ENCODE assay signal across 13 mouse cellular contexts in the genomic region with DNA sequence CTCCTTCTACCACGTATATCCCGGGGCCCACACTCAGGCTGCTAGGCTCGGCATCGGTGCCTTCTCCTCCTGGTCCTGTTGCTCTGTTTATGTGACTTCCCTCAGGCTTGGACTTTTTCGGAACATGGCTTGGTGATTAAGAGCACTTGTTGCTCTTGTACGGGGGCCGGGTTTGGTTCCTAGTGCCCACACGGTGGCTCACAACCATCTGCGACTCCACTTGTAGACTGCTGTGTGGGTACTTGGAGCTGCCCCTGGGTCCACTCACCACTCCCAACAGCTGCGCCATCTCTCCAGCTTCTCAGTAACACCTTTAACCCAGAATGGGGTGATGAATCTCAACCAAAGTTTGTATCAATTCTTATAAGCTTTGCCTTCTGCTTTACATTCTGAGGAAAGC. TPM values are rescaled to one million over a fixed set of nuclear protein-coding genes. Genes with fewer than 3 reads are reported as not detected.
DNase-seq lines count a peak whose midpoint lies in the region; ATAC-seq lines count a peak whose summit lies in the region.
"Had no signal": no experiment of that assay in that cellular context is flagged by ENCODE, and none has a peak within 500 bp of the region (broad histone marks: within the 10 kb centered on the region; RNA-seq: fewer than 3 reads in every experiment).

No protein-coding gene starts in this region.

- H3K27me3 ChIP-seq in heart, embryonic 11.5 days (ENCODE audit: control insufficient read depth, insufficient read depth, low read length): no peaks in the 10 kb centered on the region
- no peaks in the 10 kb centered on the region for H3K27me3 ChIP-seq in kidney, embryonic 16.5 days (ENCODE audit: insufficient read depth, low read length)
- no peaks in the 10 kb centered on the region for H3K27me3 ChIP-seq in embryonic facial prominence, embryonic 14.5 days (replicated peaks; ENCODE audit: control insufficient read depth, insufficient read depth, low read length)
- no peaks in the 10 kb centered on the region for H3K27me3 ChIP-seq in limb, embryonic 13.5 days
- H3K27me3 ChIP-seq: megakaryocyte, embryonic 14.5 days; neural tube, embryonic 13.5 days had no signal

- no peak overlapping the region; the same call in 1 of the 2 replicates for H3K4me2 ChIP-seq in heart, embryonic 11.5 days
- H3K4me2 ChIP-seq in kidney, embryonic 16.5 days (replicated peaks; ENCODE audit: low read depth, low read length): no peak overlapping the region
- no peak overlapping the region for H3K4me2 ChIP-seq in embryonic facial prominence, embryonic 14.5 days (ENCODE audit: low read depth, low read length)
- 0 out of 2 replicates have a peak overlapping the region, but pooled peaks have one; percentile 9 for H3K4me2 ChIP-seq in limb, embryonic 13.5 days (replicated peaks)
- H3K4me2 ChIP-seq: neural tube, embryonic 13.5 days had no signal

- DNase-seq in heart, adult 8-10 months (ENCODE audit: low spot score): no peak
- DNase-seq in kidney, adult 9 months: no peak
- no peak for DNase-seq in embryonic facial prominence, embryonic 14.5 days (ENCODE audit: low spot score)
- no peak for DNase-seq in cerebellum, postnatal 36 days
- DNase-seq in embryo, embryonic 9.5 days (ENCODE audit: extremely low spot score): no peak
- DNase-seq: cerebellum, adult 18-20 months had no signal

- peaks cover 76% of the 10 kb centered on the region for H3K4me1 ChIP-seq in heart, embryonic 11.5 days (ENCODE audit: control insufficient read depth, insufficient read depth, low read length)
- peaks cover 72% of the 10 kb centered on the region for H3K4me1 ChIP-seq in kidney, embryonic 16.5 days (ENCODE audit: insufficient read depth, low read length)
- peaks cover 30% of the 10 kb centered on the region for H3K4me1 ChIP-seq in embryonic facial prominence, embryonic 14.5 days (ENCODE audit: control insufficient read depth, insufficient read depth, low read length)
- H3K4me1 ChIP-seq in limb, embryonic 13.5 days: peaks cover 72% of the 10 kb centered on the region

- WGBS in heart, embryonic 11.5 days (ENCODE audit: insufficient replicate concordance): 80% methylated on average over 10 of the region's 10 CpGs
- WGBS in kidney, embryonic 16.5 days: 88% methylated on average over 10 of the region's 10 CpGs
- WGBS in embryonic facial prominence, embryonic 14.5 days: 80% methylated on average over 10 of the region's 10 CpGs
- 88% methylated on average over 10 of the region's 10 CpGs for WGBS in limb, embryonic 13.5 days

- H3K9me3 ChIP-seq in heart, embryonic 11.5 days (replicated peaks; ENCODE audit: control insufficient read depth, low read length): no peaks in the 10 kb centered on the region
- H3K9me3 ChIP-seq in kidney, embryonic 16.5 days (ENCODE audit: low read length): no peaks in the 10 kb centered on the region
- H3K9me3 ChIP-seq in embryonic facial prominence, embryonic 14.5 days (ENCODE audit: control insufficient read depth, low read length): no peaks in the 10 kb centered on the region
- H3K9me3 ChIP-seq in limb, embryonic 13.5 days: no peaks in the 10 kb centered on the region
- H3K9me3 ChIP-seq: megakaryocyte, embryonic 14.5 days; neural tube, embryonic 13.5 days had no signal

- no peak overlapping the region for H3K4me3 ChIP-seq in heart, embryonic 11.5 days (ENCODE audit: low read depth, low read length)
- no peak overlapping the region for H3K4me3 ChIP-seq in kidney, embryonic 16.5 days (ENCODE audit: low read length)
- no peak overlapping the region for H3K4me3 ChIP-seq in embryonic facial prominence, embryonic 14.5 days (ENCODE audit: low read depth, low read length)
- no peak overlapping the region for H3K4me3 ChIP-seq in limb, embryonic 13.5 days
- H3K4me3 ChIP-seq: megakaryocyte, embryonic 14.5 days; neural tube, embryonic 13.5 days had no signal

- H3K36me3 ChIP-seq in heart, embryonic 11.5 days (ENCODE audit: control insufficient read depth, insufficient read depth, low read length): peaks cover 2% of the 10 kb centered on the region; the same call in 1 of the 2 replicates
- H3K36me3 ChIP-seq in kidney, embryonic 16.5 days (ENCODE audit: insufficient read depth, low read length): no peaks in the 10 kb centered on the region
- peaks cover 5% of the 10 kb centered on the region; the same call in 1 of the 2 replicates for H3K36me3 ChIP-seq in embryonic facial prominence, embryonic 14.5 days (ENCODE audit: control insufficient read depth, insufficient read depth, low read length)
- H3K36me3 ChIP-seq in limb, embryonic 13.5 days: peaks cover 14% of the 10 kb centered on the region
- H3K36me3 ChIP-seq: neural tube, embryonic 13.5 days had no signal

- H3K27ac ChIP-seq in heart, embryonic 11.5 days (ENCODE audit: low read depth, low read length): peak overlapping the region; percentile 97
- peak overlapping the region; percentile 84 for H3K27ac ChIP-seq in kidney, embryonic 16.5 days (ENCODE audit: low read length)
- peak overlapping the region; percentile 74; the same call in 1 of the 2 replicates for H3K27ac ChIP-seq in embryonic facial prominence, embryonic 14.5 days (replicated peaks; ENCODE audit: low read depth, low read length)
- peak overlapping the region; percentile 88; the same call in 1 of the 2 replicates for H3K27ac ChIP-seq in limb, embryonic 13.5 days
- H3K27ac ChIP-seq: hindbrain, postnatal 0 days; liver, embryonic 14.5 days; neural tube, embryonic 13.5 days had no signal

- no peak overlapping the region for H3K9ac ChIP-seq in heart, embryonic 11.5 days (ENCODE audit: low read depth, low read length)
- no peak overlapping the region for H3K9ac ChIP-seq in kidney, embryonic 16.5 days (replicated peaks; ENCODE audit: low read length)
- no peak overlapping the region for H3K9ac ChIP-seq in embryonic facial prominence, embryonic 14.5 days (ENCODE audit: low read depth, low read length)
- H3K9ac ChIP-seq in limb, embryonic 13.5 days: no peak overlapping the region
- H3K9ac ChIP-seq: liver, embryonic 14.5 days; neural tube, embryonic 13.5 days had no signal

- no peak for ATAC-seq in heart, embryonic 11.5 days (replicated peaks; ENCODE audit: insufficient number of reproducible peaks, low FRiP score, low TSS enrichment)
- no peak for ATAC-seq in kidney, embryonic 16.5 days (ENCODE audit: low FRiP score, low TSS enrichment)
- no peak for ATAC-seq in embryonic facial prominence, embryonic 14.5 days (ENCODE audit: low read depth)
- no peak for ATAC-seq in limb, embryonic 13.5 days (ENCODE audit: low FRiP score, low read depth)
- ATAC-seq: hindbrain, postnatal 0 days had no signal

RNA-seq across cellular contexts. Expression of a gene that starts 27.4 kb away (rescaled TPM):
- polyA plus RNA-seq in heart, embryonic 11.5 days (2014; fragmentation: Nextera tagmentation; extraction: Ambion mirVana): 42.9 and 52.9 TPM in 2 replicates
- total RNA-seq in heart, adult 8-10 months (2022): 10 to 100 TPM; 21.8 to 23.8 (median 23.2) TPM
- polyA plus RNA-seq in kidney, embryonic 16.5 days (2015; fragmentation: Nextera tagmentation; extraction: Ambion mirVana): 31.7 and 34.9 TPM in 2 replicates
- 34.5 and 35.3 TPM in 2 replicates for polyA plus RNA-seq in embryonic facial prominence, embryonic 14.5 days (2014; fragmentation: Nextera tagmentation; extraction: Ambion mirVana)
- 36.4 and 44.6 TPM in 2 replicates for polyA plus RNA-seq in limb, embryonic 13.5 days (2015; fragmentation: Nextera tagmentation; extraction: Ambion mirVana)
